Mouse (Mus musculus): ENCODE results near the gene Tenm4.
A peak's percentile ranks its signal among the peaks of the same experiment; 100 is the strongest.

Tenm4 gene

DNA sequence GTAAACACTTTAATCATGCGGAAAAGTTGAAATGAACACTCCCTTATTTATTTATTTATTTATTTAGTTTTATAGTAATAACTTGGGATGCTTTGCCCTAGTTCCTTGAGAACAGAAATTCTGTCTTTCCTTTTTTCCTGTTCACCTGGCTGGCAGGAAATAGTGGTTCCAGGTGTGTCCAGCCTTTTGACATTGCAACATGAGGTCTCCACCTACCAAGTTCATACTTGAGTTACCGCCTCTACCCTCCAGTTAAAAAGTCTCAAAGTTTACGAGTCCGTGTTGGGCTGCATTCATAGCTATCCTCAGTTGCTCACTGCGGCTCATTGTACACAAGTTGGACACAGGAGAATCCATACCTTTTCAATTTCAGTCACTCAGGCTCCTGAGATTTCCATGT, 781.0 kb downstream of the Tenm4 start:
- DNase-seq (ENCODE audit: low read depth, low spot score) = peak; percentile 53

DNA sequence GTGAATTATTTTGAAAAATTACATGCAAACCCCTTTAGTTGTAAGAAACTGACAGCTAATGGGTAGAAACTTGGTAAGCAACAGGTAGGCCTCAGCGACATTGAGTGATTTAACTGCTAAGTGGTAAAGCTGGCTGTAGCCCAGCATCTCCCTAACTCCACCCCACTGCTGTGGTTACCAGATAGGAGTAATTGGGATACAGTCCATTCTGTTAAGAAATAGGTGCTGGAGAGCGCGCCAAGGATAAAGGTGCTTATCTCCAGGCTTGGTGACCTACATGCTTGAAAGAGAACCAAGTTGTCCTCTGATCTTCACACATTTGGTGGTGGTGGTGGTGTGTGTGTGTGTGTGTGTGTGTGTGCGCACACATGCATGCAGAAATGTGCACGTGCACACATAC, 788.1 kb downstream of the Tenm4 start:
- DNase-seq (ENCODE audit: low read depth, low spot score) = no peak
